Mouse (Mus musculus) heart, embryonic 15.5 days (tissue): Measurements from ENCODE around the gene Nab2. TPM values are rescaled to one million over a fixed set of nuclear protein-coding genes. Genes with fewer than 3 reads are reported as not detected.

Experiments used
- ATAC-seq: fragments of 200-750 bp; cut with Nextera tagmentation; replicated peaks from 2 replicates; pipeline ENCODE4 v1.8.0; 2017; ENCODE audit warnings: low read depth, moderate TSS enrichment; ENCODE audit not compliant: insufficient number of reproducible peaks, insufficient read depth, low FRiP score
- H3K27ac ChIP-seq: fragments of 300-500 bp; sonication (generic); 2 replicates; pipeline ENCODE4 v1.5.1; 2015; ENCODE audit warnings: mild to moderate bottlenecking, inconsistent platforms
- H3K27me3 ChIP-seq: fragments of 300-500 bp; sonication (generic); 2 replicates; pipeline ENCODE4 v1.6.1; 2015; ENCODE audit warnings: inconsistent platforms
- H3K36me3 ChIP-seq: fragments of 300-500 bp; sonication (generic); 2 replicates; pipeline ENCODE4 v1.6.1; 2015; ENCODE audit warnings: mild to moderate bottlenecking, inconsistent platforms
- H3K4me1 ChIP-seq: fragments of 300-500 bp; sonication (generic); replicated peaks from 2 replicates; pipeline ENCODE4 v1.6.1; 2015; ENCODE audit warnings: inconsistent platforms
- H3K4me2 ChIP-seq: fragments of 300-500 bp; sonication (generic); 2 replicates; pipeline ENCODE4 v1.6.1; 2015; ENCODE audit warnings: inconsistent platforms, mild to moderate bottlenecking, moderate library complexity
- H3K4me3 ChIP-seq: fragments of 300-500 bp; sonication (generic); 2 replicates; pipeline ENCODE4 v1.5.1; 2015; ENCODE audit warnings: mild to moderate bottlenecking, inconsistent platforms
- H3K9ac ChIP-seq: fragments of 300-500 bp; sonication (generic); 2 replicates; pipeline ENCODE4 v1.6.1; 2015; ENCODE audit warnings: mild to moderate bottlenecking, inconsistent platforms
- H3K9me3 ChIP-seq: fragments of 300-500 bp; sonication (generic); replicated peaks from 2 replicates; pipeline ENCODE4 v1.6.1; 2016; ENCODE audit warnings: inconsistent platforms
- WGBS: fragments of 180-500 bp; shearing (Covaris S2); methylation state at CpG from one replicate; pipeline ENCODE4 v1.1.7; 2015; ENCODE audit warnings: mixed read lengths; 5-methylcytosine and 5-hydroxymethylcytosine counted together
- polyA plus RNA-seq: library from polyadenylated mRNA; unstranded; fragments of >200 nt; fragmentation: Nextera tagmentation; extraction: Ambion mirVana; gene quantifications from 2 replicates; pipeline ENCODE4 v1.2.1, GENCODE M21; 2015

Gene Nab2
- polyA plus RNA-seq, 1 experiment from 2014 or later = 10.9 TPM

- no peaks in the 10 kb centered on the region for H3K9me3 ChIP-seq
- no peak overlapping the region for H3K4me3 ChIP-seq
- no peak for ATAC-seq
- no peak overlapping the region for H3K4me2 ChIP-seq
- H3K9ac ChIP-seq = no peak overlapping the region
- WGBS = 37% methylated on average over 2 of the region's 2 CpGs
- H3K36me3 ChIP-seq = no peaks in the 10 kb centered on the region
- no peaks in the 10 kb centered on the region for H3K27me3 ChIP-seq
- H3K4me1 ChIP-seq = peaks cover 33% of the 10 kb centered on the region
- no peak overlapping the region for H3K27ac ChIP-seq
These were observed 2.9 kb upstream of the Nab2 start for GRCm38 (mm10) chr10:127671276-127671675.

- WGBS = 86% methylated on average over 2 of the region's 2 CpGs
These were observed 1.8 kb upstream of the Nab2 start for GRCm38 (mm10) chr10:127670185-127670584.

GRCm38 (mm10) chr10:127669170-127669569, 802 bp upstream of the Nab2 start:
- Histone ChIP-seq H3K27me3 (no peaks in the 10 kb centered on the region), H3K4me3 (peak overlapping the region; percentile 78), H3K36me3 (peaks cover 2% of the 10 kb centered on the region; the same call in 1 of the 2 replicates), H3K4me2 (peak overlapping the region; percentile 85), H3K9ac (peak overlapping the region; percentile 18; the same call in 1 of the 2 replicates), H3K9me3 (no peaks in the 10 kb centered on the region), H3K27ac (peak overlapping the region; percentile 99), H3K4me1 (peaks cover 41% of the 10 kb centered on the region)
- ATAC-seq = no peak
- WGBS = 1% methylated on average over 7 of the region's 7 CpGs

More at GRCm38 (mm10) chr10:127670185-127670584, 1.8 kb upstream of the Nab2 start:
- Histone ChIP-seq H3K4me1 (peaks cover 35% of the 10 kb centered on the region), H3K27me3 (no peaks in the 10 kb centered on the region), H3K4me2 (no peak overlapping the region), H3K9me3 (no peaks in the 10 kb centered on the region), H3K9ac (no peak overlapping the region), H3K4me3 (no peak overlapping the region), H3K27ac (no peak overlapping the region), H3K36me3 (no peaks in the 10 kb centered on the region)
- no peak for ATAC-seq

GRCm38 (mm10) chr10:127667269-127668092, 887 bp downstream of the Nab2 start:
- H3K27ac ChIP-seq = peak overlapping the region; percentile 99

GRCm38 (mm10) chr10:127666501-127667268, 1.7 kb downstream of the Nab2 start, which contains the start of gene Nemp1:
TSS of gene Nemp1 (plus strand) at chr10:127666901.
- Histone ChIP-seq H3K4me3 (peak within 1 kb of the TSS; percentile 78), H3K4me2 (peak within 1 kb of the TSS; percentile 85), H3K27me3 (no peaks in the 10 kb centered on the region), H3K9ac (peak within 1 kb of the TSS; percentile 89), H3K9me3 (no peaks in the 10 kb centered on the region), H3K36me3 (peaks cover 7% of the 10 kb centered on the region; the same call in 1 of the 2 replicates), H3K4me1 (peaks cover 66% of the 10 kb centered on the region), H3K27ac (peak within 1 kb of the TSS; percentile 99)
- 1% methylated on average over 65 of the region's 73 CpGs for WGBS
- peak; percentile 71 for ATAC-seq

More at GRCm38 (mm10) chr10:127667269-127668092, 887 bp downstream of the Nab2 start:
- 2% methylated on average over 35 of the region's 35 CpGs for WGBS
- H3K36me3 ChIP-seq = peaks cover 7% of the 10 kb centered on the region; the same call in 1 of the 2 replicates
- H3K9me3 ChIP-seq = no peaks in the 10 kb centered on the region
- peak overlapping the region; percentile 85 for H3K4me2 ChIP-seq
- H3K4me3 ChIP-seq = peak overlapping the region; percentile 78
- H3K4me1 ChIP-seq = peaks cover 58% of the 10 kb centered on the region
- H3K9ac ChIP-seq = peak overlapping the region; percentile 89
- no peaks in the 10 kb centered on the region for H3K27me3 ChIP-seq
- ATAC-seq = peak; percentile 76

GRCm38 (mm10) chr10:127665366-127666181, 2.8 kb downstream of the Nab2 start:
- peaks cover 77% of the 10 kb centered on the region for H3K4me1 ChIP-seq
- H3K27ac ChIP-seq = peak overlapping the region; percentile 99
- WGBS = 12% methylated on average over 14 of the region's 14 CpGs
- H3K9ac ChIP-seq = peak overlapping the region; percentile 89
- peak overlapping the region; percentile 85 for H3K4me2 ChIP-seq
- H3K36me3 ChIP-seq = peaks cover 10% of the 10 kb centered on the region; the same call in 1 of the 2 replicates
- no peak for ATAC-seq
- no peaks in the 10 kb centered on the region for H3K27me3 ChIP-seq
- H3K4me3 ChIP-seq = peak overlapping the region; percentile 78
- no peaks in the 10 kb centered on the region for H3K9me3 ChIP-seq

GRCm38 (mm10) chr10:127664891-127665290, 3.5 kb downstream of the Nab2 start:
- H3K27me3 ChIP-seq = no peaks in the 10 kb centered on the region
- peak overlapping the region; percentile 85 for H3K4me2 ChIP-seq
- H3K9ac ChIP-seq = peak overlapping the region; percentile 89
- 56% methylated on average over 13 of the region's 13 CpGs for WGBS
- peaks cover 15% of the 10 kb centered on the region for H3K36me3 ChIP-seq
- peaks cover 79% of the 10 kb centered on the region for H3K4me1 ChIP-seq
- peak overlapping the region; percentile 99; the same call in 1 of the 2 replicates for H3K27ac ChIP-seq
- H3K9me3 ChIP-seq = no peaks in the 10 kb centered on the region
- ATAC-seq = no peak
- peak overlapping the region; percentile 78 for H3K4me3 ChIP-seq

- Histone ChIP-seq H3K27me3 (no peaks in the 10 kb centered on the region), H3K4me1 (peaks cover 73% of the 10 kb centered on the region), H3K4me3 (peak overlapping the region; percentile 78; the same call in 1 of the 2 replicates), H3K9ac (0 out of 2 replicates have a peak overlapping the region, but pooled peaks have one; percentile 5), H3K4me2 (peak overlapping the region; percentile 85), H3K9me3 (no peaks in the 10 kb centered on the region), H3K27ac (peak overlapping the region; percentile 26; the same call in 1 of the 2 replicates), H3K36me3 (peaks cover 23% of the 10 kb centered on the region)
- no peak for ATAC-seq
- 46% methylated on average over 16 of the region's 16 CpGs for WGBS
These were observed 4.2 kb downstream of the Nab2 start for GRCm38 (mm10) chr10:127664166-127664565.

GRCm38 (mm10) chr10:127663590-127663989, 4.8 kb downstream of the Nab2 start:
- Histone ChIP-seq H3K9ac (no peak overlapping the region), H3K4me3 (peak overlapping the region; percentile 78; the same call in 1 of the 2 replicates), H3K4me1 (peaks cover 68% of the 10 kb centered on the region), H3K27ac (peak overlapping the region; percentile 26; the same call in 1 of the 2 replicates), H3K36me3 (peaks cover 24% of the 10 kb centered on the region), H3K9me3 (no peaks in the 10 kb centered on the region), H3K27me3 (no peaks in the 10 kb centered on the region), H3K4me2 (peak overlapping the region; percentile 85; the same call in 1 of the 2 replicates)
- WGBS = 33% methylated on average over 5 of the region's 5 CpGs
- ATAC-seq = no peak

- Histone ChIP-seq H3K4me2 (peak overlapping the region; percentile 70), H3K4me1 (peaks cover 62% of the 10 kb centered on the region), H3K27me3 (no peaks in the 10 kb centered on the region), H3K27ac (peak overlapping the region; percentile 85), H3K9me3 (no peaks in the 10 kb centered on the region), H3K36me3 (peaks cover 24% of the 10 kb centered on the region), H3K9ac (peak overlapping the region; percentile 47; the same call in 1 of the 2 replicates), H3K4me3 (peak overlapping the region; percentile 43)
- WGBS = 37% methylated on average over 19 of the region's 19 CpGs
- ATAC-seq = no peak
These were observed 5.6 kb downstream of the Nab2 start for GRCm38 (mm10) chr10:127662666-127663253.
